Mouse (Mus musculus) cerebellum, adult 2 months (tissue): ENCODE data around the gene Ugt1a6a.

Source experiments
- CTCF ChIP-seq: fragments of 200-500 bp; IDR thresholded peaks from 2 replicates; pipeline ENCODE4 v1.5.1; 2011; ENCODE audit warnings: low read depth, mild to moderate bottlenecking, control low read depth, low read length, moderate library complexity, borderline replicate concordance; ENCODE audit not compliant: insufficient read depth
- POLR2A ChIP-seq: fragments of 200-500 bp; IDR thresholded peaks from 2 replicates; pipeline ENCODE4 v1.6.1; 2011; ENCODE audit warnings: low read length, control low read depth, borderline replicate concordance; ENCODE audit not compliant: insufficient read depth

- TF ChIP-seq CTCF (no peak), POLR2A (no peak)
These were observed 123.1 kb downstream of the Ugt1a6a start for GRCm38 (mm10) chr1:88257681-88258080.
